Mouse (Mus musculus) kidney, embryonic 16.5 days (tissue): ENCODE results near the gene Rprml. TPM values are rescaled to one million over a fixed set of nuclear protein-coding genes. Genes with fewer than 3 reads are reported as not detected.

ENCODE experiments used
- polyA plus RNA-seq: library from polyadenylated mRNA; unstranded; fragments of >200 nt; fragmentation: Nextera tagmentation; extraction: Ambion mirVana; gene quantifications from 2 replicates; pipeline ENCODE4 v1.2.1, GENCODE M21; 2015

Gene Rprml
- polyA plus RNA-seq, 1 experiment from 2014 or later, result not detected

Other genes starting within 250 kb of the Rprml start
- 9.2 and 10.3 TPM in 2 replicates for gene Plekhm1, start 236.9 kb upstream of the Rprml start, polyA plus RNA-seq
- not detected in 2 replicates for gene Lrrc37a, start 145.0 kb upstream of the Rprml start, polyA plus RNA-seq
- gene Gm884, start 28.4 kb upstream of the Rprml start, polyA plus RNA-seq, result not detected in 2 replicates
- gene Lyzl6, start 10.7 kb upstream of the Rprml start, polyA plus RNA-seq, result not detected in 2 replicates
- 91.1 and 92.2 TPM in 2 replicates for gene Gosr2, start 48.3 kb downstream of the Rprml start, polyA plus RNA-seq
- 8.9 and 10.0 TPM in 2 replicates for gene Wnt9b, start 100.3 kb downstream of the Rprml start, polyA plus RNA-seq
- gene Wnt3, start 124.6 kb downstream of the Rprml start, polyA plus RNA-seq, result not detected in 2 replicates